Mouse (Mus musculus): ENCODE data around the gene Kirrel3. TPM values are rescaled to one million over a fixed set of nuclear protein-coding genes. Genes with fewer than 3 reads are reported as not detected.
A peak's percentile ranks its signal among the peaks of the same experiment; 100 is the strongest.

The Kirrel3 gene
- total RNA-seq, 2 experiments from 2014 or later, result 0.50 to 0.61 TPM

DNA sequence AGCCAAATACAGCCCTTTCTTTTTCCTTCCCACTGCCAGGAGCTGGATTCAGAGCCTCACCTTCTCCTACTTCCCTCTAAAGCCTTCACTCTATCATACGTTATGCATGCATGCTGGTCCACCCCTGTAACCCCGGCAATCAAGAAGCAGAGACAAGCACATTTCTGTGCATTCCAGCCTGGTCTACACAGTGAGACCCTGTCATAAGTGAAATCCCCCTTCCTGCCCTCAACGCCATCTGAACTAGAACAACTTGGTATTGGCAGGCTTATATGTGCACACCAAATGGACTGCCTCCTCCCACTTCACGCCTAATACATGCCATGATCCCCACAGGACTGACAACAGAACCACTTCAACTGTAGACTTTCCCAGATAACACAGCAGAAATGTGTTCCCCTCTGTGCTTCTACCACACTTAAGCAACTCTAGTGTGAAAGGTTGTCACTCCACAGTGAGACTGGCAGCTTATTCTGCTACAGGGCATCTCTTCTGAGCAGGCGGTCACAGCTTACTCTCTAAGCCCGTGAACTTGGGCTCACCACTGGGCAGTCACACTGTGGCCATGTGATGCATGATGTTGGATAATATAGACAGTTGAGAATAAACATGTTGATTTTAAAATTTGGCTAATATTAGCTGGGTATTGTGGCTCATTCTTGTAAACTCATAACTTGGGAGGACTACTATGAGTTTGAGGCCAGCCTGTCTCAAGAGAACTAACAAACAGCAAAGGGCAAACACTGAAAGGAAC, 565.2 kb downstream of the Kirrel3 start:
- DNase-seq (ENCODE audit: low spot score in 2 of 2), result peak; percentile 0 to 13

DNA sequence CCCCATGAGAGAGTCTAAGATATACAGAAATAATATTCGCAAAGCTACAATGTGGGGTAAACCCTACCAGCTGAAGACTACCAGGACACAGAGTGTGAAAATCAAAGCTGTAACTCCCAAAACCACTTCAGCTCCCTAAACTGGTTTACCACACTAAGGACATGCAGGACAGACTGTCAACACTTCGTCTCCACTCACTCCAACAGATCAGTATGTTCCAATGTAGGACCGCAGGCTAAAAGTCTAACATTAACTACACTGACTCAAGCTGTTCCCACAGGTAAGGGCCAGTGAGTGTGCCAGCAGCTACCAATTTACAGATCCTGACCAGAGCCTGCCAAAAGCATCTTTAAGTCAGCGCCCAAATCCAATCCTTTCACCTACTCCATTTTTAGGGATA, 566.0 kb downstream of the Kirrel3 start:
- peak; percentile 0 to 4 for DNase-seq (ENCODE audit: low spot score in 2 of 2)

DNA sequence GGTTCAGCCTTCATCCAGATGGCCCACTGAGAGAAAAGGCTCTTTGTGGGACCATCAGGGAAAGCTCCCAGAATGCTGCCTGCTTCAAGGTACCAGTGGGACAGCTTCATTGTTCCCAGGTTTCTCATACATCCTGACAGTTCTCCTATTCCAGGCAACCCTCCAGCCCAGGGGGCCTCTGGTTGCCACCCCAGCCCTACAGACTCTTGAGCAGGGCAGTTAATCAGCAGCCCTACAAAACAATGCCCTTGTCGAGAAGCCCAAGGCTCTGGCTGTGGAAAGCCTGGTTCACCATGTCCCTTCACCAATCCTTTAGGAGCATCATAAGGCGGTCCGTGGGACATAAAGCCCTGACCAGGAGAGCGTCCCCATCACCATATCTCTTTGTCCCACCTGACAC, 567.0 kb downstream of the Kirrel3 start:
- DNase-seq (ENCODE audit: low spot score in 2 of 2), result peak; percentile 1 to 12

DNA sequence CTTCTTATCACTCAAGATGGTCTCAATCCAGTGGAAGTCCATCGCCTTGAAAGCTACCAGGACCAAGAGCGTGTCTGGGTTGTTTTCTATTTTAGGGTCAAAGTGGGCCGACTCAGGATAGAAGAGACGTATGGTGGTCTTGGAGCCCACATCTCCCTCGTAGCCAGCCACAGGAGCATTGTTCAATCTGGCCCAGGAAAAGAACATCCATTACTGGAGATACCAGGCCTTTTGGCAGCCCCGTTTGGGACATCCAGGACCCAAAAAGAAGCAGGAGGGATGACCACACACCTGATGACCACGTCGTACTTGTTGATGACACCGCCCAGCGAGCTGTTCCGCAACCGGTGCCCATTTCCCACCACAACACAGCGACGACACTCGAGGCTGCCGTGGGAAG, 567.4 kb downstream of the Kirrel3 start:
- peak; percentile 1 to 18 for DNase-seq (ENCODE audit: low spot score in 2 of 2)

DNA sequence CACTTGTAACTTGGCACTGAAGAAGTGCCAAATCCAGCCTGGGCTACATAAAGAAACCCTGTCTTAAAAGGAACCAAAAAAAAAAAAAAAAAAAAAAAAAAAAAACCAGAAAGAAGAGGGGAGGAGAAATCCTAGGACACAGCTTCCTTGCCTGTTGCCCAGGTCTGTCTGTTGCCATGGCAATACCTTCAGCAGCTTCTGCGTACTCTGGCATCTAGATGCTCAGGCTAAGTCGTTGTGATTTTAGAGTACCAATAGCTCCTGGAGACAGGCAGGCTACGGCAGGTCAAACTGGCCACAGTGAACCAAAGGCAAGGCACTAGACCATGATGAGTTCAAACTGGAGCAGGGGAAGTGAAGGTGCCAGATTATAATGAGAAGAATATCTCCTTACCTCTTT, 568.0 kb downstream of the Kirrel3 start:
- DNase-seq (ENCODE audit: low spot score in 2 of 2), result peak; percentile 1 to 4

DNA sequence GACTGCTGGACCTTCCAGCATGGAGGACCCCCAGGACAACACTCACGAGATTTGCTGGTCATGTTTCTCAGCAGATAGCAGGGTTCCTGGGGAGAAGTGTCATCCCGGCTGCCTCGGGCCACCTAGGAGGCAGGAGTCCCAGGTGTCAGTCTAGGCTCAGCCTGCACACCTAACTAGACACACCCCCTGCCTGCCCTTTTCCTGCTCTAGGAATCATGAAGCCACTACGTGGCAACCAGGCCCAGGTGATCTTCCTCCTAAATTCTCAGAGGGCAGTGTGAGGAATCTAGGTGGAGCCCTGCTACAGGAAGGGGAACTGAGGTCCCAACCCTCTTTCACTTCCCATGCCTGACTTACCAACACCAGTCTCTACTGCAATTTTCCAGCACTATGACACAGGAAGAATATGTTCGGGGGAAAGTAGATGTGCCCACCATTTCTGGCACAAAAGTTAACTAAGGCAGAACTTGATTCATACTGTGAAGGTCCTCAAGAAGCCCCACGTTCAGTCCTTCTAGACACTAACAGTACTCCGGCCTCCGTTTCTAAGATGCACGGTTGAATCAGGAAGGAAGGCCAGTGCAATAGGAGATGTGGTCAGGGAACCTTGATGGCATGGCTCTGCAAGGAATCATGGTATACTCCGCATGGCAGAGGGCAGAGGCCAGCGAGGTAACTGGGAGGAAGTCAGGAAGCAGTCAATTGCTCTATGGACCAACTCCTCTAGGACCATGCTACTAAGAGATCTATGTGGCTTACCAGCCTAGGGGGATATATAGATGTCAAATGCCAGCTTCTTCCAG, 570.0 kb downstream of the Kirrel3 start:
- DNase-seq (ENCODE audit: low spot score in 2 of 2), result peak in 1 of 2 experiments; percentile 1

DNA sequence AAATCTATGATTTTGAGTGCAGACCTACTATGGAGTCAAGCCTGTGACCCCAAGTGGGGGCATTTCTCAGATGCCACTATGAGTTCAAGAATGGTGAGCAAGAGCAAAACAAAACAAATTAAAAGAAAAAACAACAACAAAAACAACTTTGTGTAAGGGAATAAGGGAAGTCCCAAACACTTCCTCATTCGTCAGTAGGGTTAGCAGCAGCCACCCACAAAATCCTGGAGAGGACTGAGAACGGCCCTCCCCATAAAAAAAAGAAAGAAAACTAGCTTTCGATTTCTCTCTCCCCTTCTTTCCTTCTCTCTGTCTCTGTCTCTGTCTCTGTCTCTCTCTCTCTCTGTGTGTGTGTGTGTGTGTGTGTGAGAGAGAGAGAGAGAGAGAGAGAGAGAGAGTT, 570.9 kb downstream of the Kirrel3 start:
- no peak for DNase-seq (ENCODE audit: low spot score in 2 of 2)

DNA sequence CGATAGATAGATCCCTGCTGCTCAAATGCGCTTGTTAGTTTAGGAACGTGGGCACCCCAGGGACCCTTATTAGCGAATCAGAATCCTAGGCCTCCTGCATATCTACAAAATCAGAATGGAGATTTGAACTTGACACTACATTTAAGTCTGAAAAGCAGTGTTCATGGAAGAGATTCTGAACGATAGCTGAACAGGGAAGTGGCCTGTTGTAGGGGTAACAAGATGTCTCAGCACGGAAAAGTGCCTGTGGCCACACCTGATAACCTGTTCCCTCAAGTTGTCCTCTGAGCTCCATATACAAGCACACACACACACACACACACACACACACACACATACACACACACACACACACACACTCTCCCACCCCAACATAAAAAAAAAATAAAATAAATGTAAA, 571.9 kb downstream of the Kirrel3 start:
- peak in 1 of 2 experiments; percentile 1 for DNase-seq (ENCODE audit: low spot score in 2 of 2)

DNA sequence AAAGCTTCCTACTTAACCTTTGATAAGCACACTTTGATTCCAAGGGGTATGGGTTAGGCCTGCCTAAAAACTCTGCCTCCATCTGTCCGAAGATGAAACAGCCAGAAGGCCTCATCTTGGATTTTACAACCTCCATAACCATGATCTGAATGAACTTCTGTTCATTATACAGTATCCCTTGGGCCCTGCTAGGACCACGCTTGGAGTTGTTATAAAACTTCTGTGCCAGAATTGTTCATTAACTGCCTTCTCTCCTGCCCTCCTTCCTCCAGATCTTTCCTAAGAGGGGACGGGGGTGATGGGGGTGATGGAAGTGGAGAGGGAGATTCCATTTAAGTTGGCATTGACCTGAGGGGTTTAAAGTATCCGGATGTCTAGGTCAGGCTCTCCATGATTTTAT, 572.5 kb downstream of the Kirrel3 start:
- DNase-seq (ENCODE audit: low spot score in 2 of 2), result peak in 1 of 2 experiments; percentile 2

DNA sequence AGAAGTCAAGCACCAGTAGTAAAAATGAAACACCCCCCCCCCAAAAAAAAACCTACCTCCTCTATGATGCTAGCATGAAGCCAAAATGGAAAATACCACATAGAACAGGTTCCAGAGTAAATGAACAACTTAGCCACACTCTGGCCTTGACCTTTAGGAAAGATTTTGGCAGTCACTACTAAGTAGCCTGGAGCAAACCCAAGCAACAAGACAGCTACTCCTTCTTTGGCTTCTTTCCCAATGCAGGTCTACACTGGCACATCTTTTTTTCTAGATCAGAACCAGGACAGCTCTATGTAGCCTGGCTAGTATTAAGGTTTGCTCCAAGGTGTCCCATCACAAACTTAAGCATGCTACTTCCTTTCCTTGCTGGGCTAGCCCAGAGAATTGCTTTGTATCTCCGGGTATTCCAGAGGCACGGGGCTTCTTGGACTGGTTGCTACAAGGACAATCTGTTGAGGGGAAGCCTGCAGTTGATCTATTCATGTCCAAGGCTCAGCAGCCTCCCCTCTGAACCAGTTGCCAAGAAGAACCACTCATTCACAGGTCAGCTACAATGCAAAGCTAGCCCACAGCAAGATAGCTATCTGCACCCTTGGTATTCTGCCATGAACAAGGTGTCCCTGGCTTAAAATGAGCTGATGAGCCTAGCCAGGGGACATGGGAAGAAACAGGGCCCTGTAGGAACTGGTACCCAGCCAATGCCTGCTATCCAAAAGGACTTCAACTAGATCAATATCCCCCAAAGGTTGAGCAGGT, 573.1 kb downstream of the Kirrel3 start:
- peak in 1 of 2 experiments; percentile 33 for DNase-seq (ENCODE audit: low spot score in 2 of 2)

DNA sequence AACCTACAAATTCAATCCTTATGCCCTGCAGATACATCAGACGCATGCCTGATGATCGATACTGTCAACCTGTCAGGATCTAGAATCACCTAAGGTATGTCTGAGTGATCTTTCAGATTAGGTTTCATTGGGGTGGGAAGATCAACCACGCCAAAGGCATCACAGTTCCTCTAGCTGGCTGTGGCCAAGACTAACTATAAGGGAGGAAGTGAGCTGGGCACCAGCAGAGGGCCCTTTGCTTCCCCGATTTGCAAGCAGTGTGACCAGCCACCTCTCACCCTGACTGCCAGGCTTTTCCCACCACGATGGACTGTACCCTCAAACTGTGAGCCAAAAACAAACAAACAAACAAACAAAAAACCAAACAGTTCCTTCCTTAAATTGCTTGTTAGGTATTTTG, 574.2 kb downstream of the Kirrel3 start:
- peak in 1 of 2 experiments; percentile 1 for DNase-seq (ENCODE audit: low spot score in 2 of 2)

DNA sequence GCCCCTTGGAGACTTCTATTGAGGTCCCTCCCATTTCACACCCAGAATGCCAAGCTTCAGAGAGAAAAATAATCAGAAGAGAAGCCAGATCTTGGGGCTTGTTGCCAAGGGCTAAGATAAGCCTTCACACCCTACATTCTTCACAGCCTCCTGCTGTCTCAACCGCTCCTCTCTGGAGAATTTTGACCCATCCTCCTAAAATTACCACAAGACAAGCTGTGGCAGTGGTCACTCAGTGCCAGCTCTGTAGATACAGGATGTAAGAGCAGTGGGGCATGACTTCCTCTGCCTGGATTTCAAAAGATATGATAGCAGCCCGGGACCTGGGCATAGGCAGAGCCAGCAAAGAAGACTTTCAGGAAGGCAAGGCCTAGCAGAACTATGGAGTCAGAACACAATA, 575.8 kb downstream of the Kirrel3 start:
- peak in 1 of 2 experiments; percentile 1 for DNase-seq (ENCODE audit: low spot score in 2 of 2)
